Mouse (Mus musculus) left cerebral cortex, postnatal 4 days (tissue): ENCODE data around the gene Tmie. TPM values are rescaled to one million over a fixed set of nuclear protein-coding genes. Genes with fewer than 3 reads are reported as not detected.

Experiments used
- DNase-seq: peaks from one replicate; pipeline ENCODE4 v3.0.0-alpha.2; 2022
- intact Hi-C: fragments of 180-260 bp; cut with DNase I; formaldehyde crosslinking; loops from one replicate; pipeline ENCODE4 v1.15.1; 2025
- total RNA-seq, 2 experiments: library from RNA; stranded (reverse); gene quantifications; 2 replicates each; pipeline ENCODE4 v1.2.3; 2021

The Tmie gene
- total RNA-seq: 1 to 10 TPM; 2.8 to 3.4 TPM

DNA sequence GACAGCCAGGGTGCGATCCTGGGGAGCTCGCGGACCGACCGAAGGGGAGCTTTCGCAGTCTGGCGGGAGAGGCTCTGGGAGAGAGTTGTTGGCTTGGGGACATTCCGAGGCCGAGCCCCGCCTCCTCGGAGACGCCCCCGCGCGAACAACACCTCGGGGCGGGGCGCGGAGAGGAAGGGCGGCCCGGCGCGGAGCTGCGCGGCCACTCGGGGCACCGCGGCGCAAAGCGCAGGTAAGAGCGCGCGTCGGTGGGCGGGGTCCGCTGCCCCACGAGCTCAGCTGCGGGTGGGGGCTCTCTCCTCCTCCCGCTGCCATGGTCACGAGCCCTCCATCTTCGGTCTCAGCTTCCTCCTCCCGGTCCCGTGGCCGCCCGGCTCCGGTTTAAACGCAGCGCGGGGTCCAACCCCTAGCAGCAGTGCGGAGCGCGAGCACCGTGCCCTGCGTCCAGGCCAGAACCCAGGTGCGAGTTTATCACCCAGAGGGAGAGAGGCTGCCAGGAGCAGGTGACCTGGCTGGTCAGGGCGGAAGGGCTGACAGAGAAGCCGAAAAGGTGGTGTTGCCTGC is at the start of gene Tmie:
Gene Tmie, minus strand, starts transcription at position 116 of the 564 bp plus-strand sequence.
- peak; percentile 45 for DNase-seq
- intact Hi-C loops: no loop called here

GRCm38 (mm10) chr9:110922759-110923158 is 42.8 kb upstream of the Tmie start:
- intact Hi-C loops: no loop called here
- DNase-seq: peak; percentile 89

DNA sequence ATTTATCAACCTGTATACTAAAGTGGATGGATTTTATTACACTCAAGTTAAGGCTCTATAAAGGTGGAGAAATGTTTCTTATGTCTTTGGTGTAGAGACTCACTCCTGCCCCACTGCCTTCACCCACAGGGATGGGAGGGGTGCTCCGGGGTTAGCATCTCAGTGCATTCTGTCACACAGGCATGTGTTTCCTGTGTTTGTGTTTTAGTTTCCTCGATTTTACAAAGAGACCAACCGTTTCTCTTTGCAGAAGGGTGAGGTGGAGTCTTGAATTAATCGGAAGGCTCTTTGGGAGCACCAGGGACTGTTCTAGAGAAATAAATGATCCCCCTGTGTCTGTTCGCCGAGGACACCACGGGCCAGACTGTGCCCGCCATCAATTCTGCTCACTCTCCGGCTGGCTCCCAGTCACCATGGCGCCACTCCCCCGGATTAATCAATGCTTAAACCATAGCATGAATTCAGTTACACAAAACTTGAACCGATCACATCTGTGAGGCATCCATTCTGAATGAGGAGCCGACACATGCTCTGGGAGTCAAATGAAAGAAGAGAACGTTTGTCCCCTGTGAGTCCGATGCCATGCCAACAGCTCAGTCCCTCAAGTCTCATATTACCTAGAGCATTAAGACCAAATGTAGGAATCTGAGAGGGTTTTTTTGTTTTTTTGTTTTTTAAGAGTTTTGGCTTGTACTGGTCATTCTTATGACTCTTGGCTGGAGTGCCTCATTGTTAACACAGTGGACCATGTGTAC is 40.9 kb upstream of the Tmie start:
- no peak for DNase-seq
- intact Hi-C loops: no loop called here

- intact Hi-C loops: no loop called here
- no peak for DNase-seq
Observed at GRCm38 (mm10) chr9:110916786-110917185, 36.9 kb upstream of the Tmie start, which contains the start of gene Fam240a. TSS of gene Fam240a (minus strand) at chr9:110916861.

DNA sequence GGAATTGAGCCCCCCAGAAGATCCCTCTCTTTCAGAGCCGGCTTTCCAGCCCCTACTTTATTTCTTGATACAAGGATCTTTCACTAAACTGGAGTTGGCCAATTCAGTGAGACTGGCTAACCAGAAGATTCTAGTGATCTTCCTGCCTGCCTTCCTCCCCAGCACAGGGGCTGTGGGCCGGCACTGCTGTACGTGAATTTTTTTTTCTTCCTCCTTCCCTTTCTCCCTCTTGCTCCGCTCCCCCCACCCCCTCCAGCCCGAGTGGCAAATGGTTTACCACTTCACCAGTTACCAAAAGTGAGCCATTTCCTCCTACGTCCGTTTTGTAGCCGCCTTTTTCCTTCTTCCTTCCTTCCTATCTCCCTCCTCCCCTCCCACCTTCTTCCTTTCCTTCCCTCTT is 35.6 kb upstream of the Tmie start:
- intact Hi-C loops: no loop called here

GRCm38 (mm10) chr9:110914631-110915236 is 34.8 kb upstream of the Tmie start:
- no peak for DNase-seq
- intact Hi-C loops: no loop called here

More for the DNA sequence above, 35.6 kb upstream of the Tmie start:
- DNase-seq: no peak

- intact Hi-C loops: no loop called here
- no peak for DNase-seq
Observed at GRCm38 (mm10) chr9:110909371-110909967, 29.6 kb upstream of the Tmie start.

- DNase-seq: no peak
- intact Hi-C loops: no loop called here
Observed at GRCm38 (mm10) chr9:110908631-110909016, 28.7 kb upstream of the Tmie start.

- DNase-seq: no peak
- intact Hi-C loops: no loop called here
Observed at GRCm38 (mm10) chr9:110907838-110908630, 28.1 kb upstream of the Tmie start.

- intact Hi-C loops: no loop called here
- no peak for DNase-seq
Observed at GRCm38 (mm10) chr9:110907201-110907837, 27.4 kb upstream of the Tmie start.

DNA sequence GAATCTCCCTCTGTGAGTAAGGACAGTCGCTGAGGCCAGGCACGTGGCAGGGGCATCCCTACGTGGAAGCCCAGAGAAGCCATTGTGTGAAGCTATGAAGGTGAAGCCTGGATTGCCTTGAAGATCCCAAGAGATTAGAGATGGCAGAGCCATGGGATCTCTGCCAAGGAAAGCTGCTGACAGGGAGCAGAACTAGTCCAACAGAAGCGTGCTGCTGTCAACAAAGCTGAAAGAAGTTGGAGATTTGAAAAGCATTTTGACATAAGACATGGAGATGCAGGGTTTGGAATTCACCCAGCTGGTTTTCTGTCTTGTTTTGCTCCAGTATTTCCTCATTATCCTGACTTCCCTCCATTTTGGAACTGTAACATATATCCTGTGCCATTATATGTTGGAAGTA is 22.4 kb upstream of the Tmie start:
- no peak for DNase-seq
- intact Hi-C loops: no loop called here

- intact Hi-C loops: no loop called here
- DNase-seq: peak; percentile 58
Observed at GRCm38 (mm10) chr9:110901204-110901603, 21.3 kb upstream of the Tmie start.

- intact Hi-C loops: no loop called here
- no peak for DNase-seq
Observed at GRCm38 (mm10) chr9:110899451-110900008, 19.6 kb upstream of the Tmie start.

- intact Hi-C loops: no loop called here
- DNase-seq: no peak
Observed at GRCm38 (mm10) chr9:110896595-110896994, 16.7 kb upstream of the Tmie start.

- intact Hi-C loops: no loop called here
- DNase-seq: no peak
Observed at GRCm38 (mm10) chr9:110895994-110896393, 16.1 kb upstream of the Tmie start.

GRCm38 (mm10) chr9:110895507-110895906 is 15.6 kb upstream of the Tmie start:
- no peak for DNase-seq
- intact Hi-C loops: no loop called here

GRCm38 (mm10) chr9:110893429-110893828 is 13.5 kb upstream of the Tmie start:
- intact Hi-C loops: no loop called here
- no peak for DNase-seq

DNA sequence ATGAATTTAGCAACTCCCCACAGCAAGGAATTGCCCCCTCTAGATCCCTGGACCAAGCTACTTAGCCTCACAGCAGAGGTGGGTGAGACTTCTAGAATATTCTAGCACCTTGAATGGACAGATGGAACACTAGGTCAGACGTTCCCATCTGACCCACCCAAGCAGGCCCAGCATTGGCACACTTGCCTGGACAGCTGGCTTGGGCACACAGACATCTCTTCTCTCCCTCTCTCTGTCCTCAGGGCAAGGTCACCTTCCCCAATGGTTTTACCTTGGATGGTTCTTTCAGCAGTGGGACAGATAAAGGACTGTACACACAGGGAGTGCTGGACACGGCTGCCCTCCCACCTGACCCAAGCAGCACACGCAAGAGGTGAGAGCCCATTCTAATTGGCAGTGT is 12.6 kb upstream of the Tmie start:
- intact Hi-C loops: no loop called here
- DNase-seq: no peak

DNA sequence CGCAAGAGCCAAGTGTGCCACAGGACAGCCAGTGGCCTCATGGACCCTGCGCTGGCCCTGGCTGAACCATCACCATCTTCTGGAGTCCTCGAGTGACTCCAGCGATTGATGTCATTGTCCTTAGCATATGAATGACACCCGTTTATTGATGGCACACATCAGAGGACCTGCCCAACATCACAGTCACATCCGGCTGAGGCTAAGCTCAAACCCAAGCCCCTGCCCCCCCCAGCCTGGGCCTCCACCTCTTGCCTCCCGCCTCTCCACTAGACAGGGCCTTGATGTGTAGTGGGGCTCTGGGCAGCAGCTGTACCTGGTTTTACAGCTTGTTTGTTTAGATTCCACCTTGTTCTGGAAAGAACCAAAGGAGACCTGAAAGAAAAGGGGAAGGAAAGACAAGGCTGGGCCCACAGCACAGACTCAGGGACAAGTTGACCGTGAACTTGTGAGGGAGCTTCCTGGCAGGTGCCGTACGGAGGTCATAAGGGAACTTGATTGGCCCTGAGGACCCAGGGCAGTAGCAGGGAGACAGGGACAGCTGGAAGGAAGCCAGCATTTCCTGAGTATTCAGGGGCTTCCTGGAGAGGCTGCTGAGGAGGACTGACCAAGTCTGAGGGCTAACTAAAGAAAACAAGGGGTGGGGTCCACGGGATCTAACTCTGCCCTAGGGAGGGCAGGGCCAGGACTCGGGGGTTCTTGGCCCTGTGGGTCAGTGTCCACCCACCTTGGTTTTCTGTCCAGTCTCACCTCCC is 11.3 kb upstream of the Tmie start:
- no peak for DNase-seq
- intact Hi-C loops: no loop called here
